Mouse (Mus musculus): ENCODE measurements around the gene Gm42878.

Gene Gm42878

GRCm38 (mm10) chr5:121544910-121545792, at the start of gene Gm42878, which contains the start of gene Adam1a:
TSS of gene Gm42878 (minus strand) at chr5:121545482.
TSS of gene Adam1a (minus strand) at chr5:121545482.
- no peak for DNase-seq (ENCODE audit: low spot score in 2 of 2)

- no peak for DNase-seq (ENCODE audit: low spot score in 2 of 2)
Observed at GRCm38 (mm10) chr5:121594714-121595313, 49.5 kb upstream of the Gm42878 start.

- peak; percentile 74 to 77 for DNase-seq (ENCODE audit: low spot score in 2 of 2)
Observed at GRCm38 (mm10) chr5:121593451-121594401, 48.4 kb upstream of the Gm42878 start, which contains the start of gene Aldh2. TSS of gene Aldh2 (minus strand) at chr5:121593824.

GRCm38 (mm10) chr5:121592816-121593407, 47.6 kb upstream of the Gm42878 start:
- DNase-seq (ENCODE audit: low spot score in 2 of 2), result peak in 1 of 2 experiments; percentile 10

- no peak for DNase-seq (ENCODE audit: low spot score in 2 of 2)
Observed at GRCm38 (mm10) chr5:121592064-121592815, 47.0 kb upstream of the Gm42878 start.

- DNase-seq (ENCODE audit: low spot score in 2 of 2), result peak in 1 of 2 experiments; percentile 6
Observed at GRCm38 (mm10) chr5:121591417-121592063, 46.3 kb upstream of the Gm42878 start.

GRCm38 (mm10) chr5:121589928-121590327, 44.6 kb upstream of the Gm42878 start:
- no peak for DNase-seq (ENCODE audit: low spot score in 2 of 2)

- DNase-seq (ENCODE audit: low spot score in 2 of 2), result peak; percentile 69 to 81
Observed at GRCm38 (mm10) chr5:121586400-121587039, 41.2 kb upstream of the Gm42878 start.

- no peak for DNase-seq (ENCODE audit: low spot score in 2 of 2)
Observed at GRCm38 (mm10) chr5:121585699-121586098, 40.4 kb upstream of the Gm42878 start.

GRCm38 (mm10) chr5:121585005-121585404, 39.7 kb upstream of the Gm42878 start:
- DNase-seq (ENCODE audit: low spot score in 2 of 2), result no peak

GRCm38 (mm10) chr5:121583765-121584501, 38.7 kb upstream of the Gm42878 start:
- DNase-seq (ENCODE audit: low spot score in 2 of 2), result peak; percentile 43 to 74

GRCm38 (mm10) chr5:121581945-121582344, 36.7 kb upstream of the Gm42878 start:
- DNase-seq (ENCODE audit: low spot score in 2 of 2), result no peak

GRCm38 (mm10) chr5:121576927-121577488, 31.7 kb upstream of the Gm42878 start:
- no peak for DNase-seq (ENCODE audit: low spot score in 2 of 2)

- DNase-seq (ENCODE audit: low spot score in 2 of 2), result no peak
Observed at GRCm38 (mm10) chr5:121575867-121576266, 30.6 kb upstream of the Gm42878 start.

GRCm38 (mm10) chr5:121574145-121574544, 28.9 kb upstream of the Gm42878 start:
- no peak for DNase-seq (ENCODE audit: low spot score in 2 of 2)

GRCm38 (mm10) chr5:121570787-121571186, 25.5 kb upstream of the Gm42878 start:
- no peak for DNase-seq (ENCODE audit: low spot score in 2 of 2)

- DNase-seq (ENCODE audit: low spot score in 2 of 2), result no peak
Observed at GRCm38 (mm10) chr5:121569881-121570420, 24.7 kb upstream of the Gm42878 start.

- DNase-seq (ENCODE audit: low spot score in 2 of 2), result no peak
Observed at GRCm38 (mm10) chr5:121566035-121566681, 20.9 kb upstream of the Gm42878 start.

Measured in right cerebral cortex, adult 2 months (tissue).